Mouse (Mus musculus): ENCODE results near the gene Tnk2. TPM values are rescaled to one million over a fixed set of nuclear protein-coding genes. Genes with fewer than 3 reads are reported as not detected.

Gene Tnk2
- polyA plus RNA-seq, 1 experiment from 2014 or later: 7.3 TPM

- WGBS: 7% methylated on average over 12 of the region's 12 CpGs
- H3K4me1 ChIP-seq (ENCODE audit: control insufficient read depth in 2 of 2, insufficient read depth in 2 of 2, low read length in 2 of 2): peaks cover 14% of the 10 kb centered on the region in 2 experiments
- no peaks in the 10 kb centered on the region for H3K36me3 ChIP-seq (ENCODE audit: control insufficient read depth, insufficient read depth, low read length)
- H3K4me2 ChIP-seq (ENCODE audit: low read length): peak overlapping the region; percentile 93
- no peaks in the 10 kb centered on the region for H3K9me3 ChIP-seq (ENCODE audit: control insufficient read depth, low read length)
- H3K27ac ChIP-seq (replicated peaks in 1 of 2; ENCODE audit: control insufficient read depth in 1 of 2, insufficient read depth in 1 of 2, low read depth in 2 of 2, low read length in 2 of 2): no peak overlapping the region; a peak in 1 of 4 replicates
- peak overlapping the region; percentile 74 to 83 for H3K4me3 ChIP-seq (ENCODE audit: control insufficient read depth in 1 of 2, insufficient read depth in 1 of 2, low read depth in 1 of 2, low read length in 2 of 2)
- H3K9ac ChIP-seq (ENCODE audit: low read length): peak overlapping the region; percentile 90
- no peak for ATAC-seq (ENCODE audit: insufficient number of reproducible peaks, insufficient read depth, low FRiP score, low read depth)
- no peaks in the 10 kb centered on the region for H3K27me3 ChIP-seq (ENCODE audit: control insufficient read depth, insufficient read depth, low read length)
Measured at GRCm38 (mm10) chr16:32644801-32645170, 1.1 kb downstream of the Tnk2 start.

- ATAC-seq (ENCODE audit: insufficient number of reproducible peaks, insufficient read depth, low FRiP score, low read depth): no peak
- peak overlapping the region; percentile 93 for H3K4me2 ChIP-seq (ENCODE audit: low read length)
- no peaks in the 10 kb centered on the region for H3K36me3 ChIP-seq (ENCODE audit: control insufficient read depth, insufficient read depth, low read length)
- 11% methylated on average over 14 of the region's 14 CpGs for WGBS
- H3K27me3 ChIP-seq (ENCODE audit: control insufficient read depth, insufficient read depth, low read length): no peaks in the 10 kb centered on the region
- peak overlapping the region; percentile 74 to 83 for H3K4me3 ChIP-seq (ENCODE audit: control insufficient read depth in 1 of 2, insufficient read depth in 1 of 2, low read depth in 1 of 2, low read length in 2 of 2)
- H3K9ac ChIP-seq (ENCODE audit: low read length): peak overlapping the region; percentile 90; the same call in 1 of the 2 replicates
- H3K4me1 ChIP-seq (ENCODE audit: control insufficient read depth in 2 of 2, insufficient read depth in 2 of 2, low read length in 2 of 2): peaks cover 12 to 14% of the 10 kb centered on the region in 2 experiments
- H3K27ac ChIP-seq (replicated peaks in 1 of 2; ENCODE audit: control insufficient read depth in 1 of 2, insufficient read depth in 1 of 2, low read depth in 2 of 2, low read length in 2 of 2): no peak overlapping the region
- no peaks in the 10 kb centered on the region for H3K9me3 ChIP-seq (ENCODE audit: control insufficient read depth, low read length)
Measured at GRCm38 (mm10) chr16:32645361-32645914, 1.8 kb downstream of the Tnk2 start.

- Histone ChIP-seq H3K4me3 (ENCODE audit: control insufficient read depth in 1 of 2, insufficient read depth in 1 of 2, low read depth in 1 of 2, low read length in 2 of 2) (peak overlapping the region in 1 of 2 experiments; percentile 83; a peak in 1 of 4 replicates), H3K4me1 (ENCODE audit: control insufficient read depth in 2 of 2, insufficient read depth in 2 of 2, low read length in 2 of 2) (peaks cover 13 to 14% of the 10 kb centered on the region in 2 experiments), H3K27me3 (ENCODE audit: control insufficient read depth, insufficient read depth, low read length) (no peaks in the 10 kb centered on the region), H3K9ac (ENCODE audit: low read length) (no peak overlapping the region), H3K27ac (replicated peaks in 1 of 2; ENCODE audit: control insufficient read depth in 1 of 2, insufficient read depth in 1 of 2, low read depth in 2 of 2, low read length in 2 of 2) (no peak overlapping the region), H3K36me3 (ENCODE audit: control insufficient read depth, insufficient read depth, low read length) (no peaks in the 10 kb centered on the region), H3K9me3 (ENCODE audit: control insufficient read depth, low read length) (no peaks in the 10 kb centered on the region), H3K4me2 (ENCODE audit: low read length) (peak overlapping the region; percentile 93)
- no peak for ATAC-seq (ENCODE audit: insufficient number of reproducible peaks, insufficient read depth, low FRiP score, low read depth)
- WGBS: 80% methylated on average over 9 of the region's 9 CpGs
Measured at GRCm38 (mm10) chr16:32646014-32646413, 2.3 kb downstream of the Tnk2 start.

- ATAC-seq (ENCODE audit: insufficient number of reproducible peaks, insufficient read depth, low FRiP score, low read depth): no peak
- H3K4me1 ChIP-seq (ENCODE audit: control insufficient read depth in 2 of 2, insufficient read depth in 2 of 2, low read length in 2 of 2): peaks cover 13 to 14% of the 10 kb centered on the region in 2 experiments
- H3K4me3 ChIP-seq (ENCODE audit: control insufficient read depth in 1 of 2, insufficient read depth in 1 of 2, low read depth in 1 of 2, low read length in 2 of 2): no peak overlapping the region
- no peak overlapping the region for H3K4me2 ChIP-seq (ENCODE audit: low read length)
- no peaks in the 10 kb centered on the region for H3K36me3 ChIP-seq (ENCODE audit: control insufficient read depth, insufficient read depth, low read length)
- H3K27ac ChIP-seq (replicated peaks in 1 of 2; ENCODE audit: control insufficient read depth in 1 of 2, insufficient read depth in 1 of 2, low read depth in 2 of 2, low read length in 2 of 2): no peak overlapping the region
- H3K9ac ChIP-seq (ENCODE audit: low read length): no peak overlapping the region
- H3K9me3 ChIP-seq (ENCODE audit: control insufficient read depth, low read length): no peaks in the 10 kb centered on the region
- H3K27me3 ChIP-seq (ENCODE audit: control insufficient read depth, insufficient read depth, low read length): no peaks in the 10 kb centered on the region
Measured at GRCm38 (mm10) chr16:32647712-32648111, 4.0 kb downstream of the Tnk2 start.

- H3K4me3 ChIP-seq (ENCODE audit: control insufficient read depth in 1 of 2, insufficient read depth in 1 of 2, low read depth in 1 of 2, low read length in 2 of 2): no peak overlapping the region
- no peak for ATAC-seq (ENCODE audit: insufficient number of reproducible peaks, insufficient read depth, low FRiP score, low read depth)
- no peak overlapping the region for H3K4me2 ChIP-seq (ENCODE audit: low read length)
- no peaks in the 10 kb centered on the region for H3K27me3 ChIP-seq (ENCODE audit: control insufficient read depth, insufficient read depth, low read length)
- no peak overlapping the region for H3K9ac ChIP-seq (ENCODE audit: low read length)
- H3K36me3 ChIP-seq (ENCODE audit: control insufficient read depth, insufficient read depth, low read length): no peaks in the 10 kb centered on the region
- H3K9me3 ChIP-seq (ENCODE audit: control insufficient read depth, low read length): no peaks in the 10 kb centered on the region
- peak overlapping the region in 1 of 2 experiments; percentile 69; a peak in 2 of 4 replicates for H3K27ac ChIP-seq (replicated peaks in 1 of 2; ENCODE audit: control insufficient read depth in 1 of 2, insufficient read depth in 1 of 2, low read depth in 2 of 2, low read length in 2 of 2)
- H3K4me1 ChIP-seq (ENCODE audit: control insufficient read depth in 2 of 2, insufficient read depth in 2 of 2, low read length in 2 of 2): peaks cover 16 to 19% of the 10 kb centered on the region in 2 experiments
Measured at GRCm38 (mm10) chr16:32650461-32650860, 6.8 kb downstream of the Tnk2 start.

- H3K36me3 ChIP-seq (ENCODE audit: control insufficient read depth, insufficient read depth, low read length): no peaks in the 10 kb centered on the region
- ATAC-seq (ENCODE audit: insufficient number of reproducible peaks, insufficient read depth, low FRiP score, low read depth): 0 out of 2 replicates have a peak, but pooled peaks have one; percentile 22
- H3K9ac ChIP-seq (ENCODE audit: low read length): no peak overlapping the region
- H3K4me3 ChIP-seq (ENCODE audit: control insufficient read depth in 1 of 2, insufficient read depth in 1 of 2, low read depth in 1 of 2, low read length in 2 of 2): no peak overlapping the region
- H3K4me1 ChIP-seq (ENCODE audit: control insufficient read depth in 2 of 2, insufficient read depth in 2 of 2, low read length in 2 of 2): peaks cover 10 to 15% of the 10 kb centered on the region in 2 experiments
- no peaks in the 10 kb centered on the region for H3K27me3 ChIP-seq (ENCODE audit: control insufficient read depth, insufficient read depth, low read length)
- H3K27ac ChIP-seq (replicated peaks in 1 of 2; ENCODE audit: control insufficient read depth in 1 of 2, insufficient read depth in 1 of 2, low read depth in 2 of 2, low read length in 2 of 2): peak overlapping the region; percentile 51 to 69
- H3K9me3 ChIP-seq (ENCODE audit: control insufficient read depth, low read length): no peaks in the 10 kb centered on the region
- 63% methylated on average over 5 of the region's 5 CpGs for WGBS
- no peak overlapping the region for H3K4me2 ChIP-seq (ENCODE audit: low read length)
Measured at GRCm38 (mm10) chr16:32650974-32651618, 7.4 kb downstream of the Tnk2 start.

GRCm38 (mm10) chr16:32654071-32654733 lies 10.5 kb downstream of the Tnk2 start:
- H3K9me3 ChIP-seq (ENCODE audit: control insufficient read depth, low read length): no peaks in the 10 kb centered on the region
- H3K4me3 ChIP-seq (ENCODE audit: control insufficient read depth in 1 of 2, insufficient read depth in 1 of 2, low read depth in 1 of 2, low read length in 2 of 2): no peak overlapping the region
- H3K36me3 ChIP-seq (ENCODE audit: control insufficient read depth, insufficient read depth, low read length): no peaks in the 10 kb centered on the region
- H3K4me2 ChIP-seq (ENCODE audit: low read length): no peak overlapping the region
- H3K4me1 ChIP-seq (ENCODE audit: control insufficient read depth in 2 of 2, insufficient read depth in 2 of 2, low read length in 2 of 2): peaks cover 32 to 46% of the 10 kb centered on the region in 2 experiments
- H3K9ac ChIP-seq (ENCODE audit: low read length): no peak overlapping the region
- ATAC-seq (ENCODE audit: insufficient number of reproducible peaks, insufficient read depth, low FRiP score, low read depth): peak; percentile 11; the same call in 1 of the 2 replicates
- WGBS: 64% methylated on average over 6 of the region's 6 CpGs
- no peaks in the 10 kb centered on the region for H3K27me3 ChIP-seq (ENCODE audit: control insufficient read depth, insufficient read depth, low read length)
- peak overlapping the region in 1 of 2 experiments; percentile 21; a peak in 1 of 4 replicates for H3K27ac ChIP-seq (replicated peaks in 1 of 2; ENCODE audit: control insufficient read depth in 1 of 2, insufficient read depth in 1 of 2, low read depth in 2 of 2, low read length in 2 of 2)
